Mouse (Mus musculus): ENCODE data around the gene Dph2.

GRCm38 (mm10) chr4:117926545-117927482 is 35.0 kb upstream of the Dph2 start:
- TF ChIP-seq CTCF (IDR thresholded peaks at IDR 0.05; ENCODE audit: low read depth, low read length), result no peak
- no peak for TF ChIP-seq POLR2A (IDR thresholded peaks at IDR 0.05; ENCODE audit: insufficient read depth, low read length)
- no peak for TF ChIP-seq EP300 (IDR thresholded peaks at IDR 0.05; ENCODE audit: insufficient read depth, low read depth, low read length)

Data from ES-Bruce4 (cell line).